Mouse (Mus musculus) neural tube, embryonic 14.5 days (tissue): ENCODE results near the gene Tk1. TPM values are rescaled to one million over a fixed set of nuclear protein-coding genes. Genes with fewer than 3 reads are reported as not detected.

Source experiments
- ATAC-seq: fragments of 200-750 bp; cut with Nextera tagmentation; 2 replicates; pipeline ENCODE4 v1.8.0; 2017; ENCODE audit warnings: low read depth, mild to moderate bottlenecking, moderate TSS enrichment, moderate library complexity
- H3K27ac ChIP-seq: fragments of 300-500 bp; sonication (generic); 2 replicates; pipeline ENCODE4 v1.5.1; 2014; ENCODE audit warnings: low read depth, mild to moderate bottlenecking, control low read depth, low read length, moderate library complexity, mixed read lengths
- H3K27me3 ChIP-seq: fragments of 300-500 bp; sonication (generic); 2 replicates; pipeline ENCODE4 v1.6.1; 2014; ENCODE audit warnings: low read length; ENCODE audit not compliant: control insufficient read depth, insufficient read depth
- H3K36me3 ChIP-seq: fragments of 300-500 bp; sonication (generic); 2 replicates; pipeline ENCODE4 v1.6.1; 2014; ENCODE audit warnings: low read length, mixed read lengths; ENCODE audit not compliant: control insufficient read depth, insufficient read depth
- H3K4me1 ChIP-seq: fragments of 300-500 bp; sonication (generic); 2 replicates; pipeline ENCODE4 v1.6.1; 2014; ENCODE audit warnings: low read length; ENCODE audit not compliant: control insufficient read depth, insufficient read depth
- H3K4me2 ChIP-seq: fragments of 300-500 bp; sonication (generic); 2 replicates; pipeline ENCODE4 v1.6.1; 2014; ENCODE audit warnings: mild to moderate bottlenecking, low read depth, low read length, control low read depth
- H3K4me3 ChIP-seq: fragments of 300-500 bp; sonication (generic); 2 replicates; pipeline ENCODE4 v1.5.1; 2014; ENCODE audit warnings: low read depth, low read length, control low read depth, mixed read lengths
- H3K9ac ChIP-seq: fragments of 300-500 bp; sonication (generic); replicated peaks from 2 replicates; pipeline ENCODE4 v1.6.1; 2014; ENCODE audit warnings: low read depth, mild to moderate bottlenecking, control low read depth, low read length, mixed read lengths
- H3K9me3 ChIP-seq: fragments of 300-500 bp; sonication (generic); 2 replicates; pipeline ENCODE4 v1.6.1; 2016; ENCODE audit warnings: low read length; ENCODE audit not compliant: control insufficient read depth
- WGBS: fragments of 180-500 bp; shearing (Covaris S2); extraction: QIAGEN DNeasy Blood & Tissue Kit; methylation state at CpG from one replicate; pipeline ENCODE4 v1.1.7; 2014; 5-methylcytosine and 5-hydroxymethylcytosine counted together
- polyA plus RNA-seq: library from polyadenylated mRNA; unstranded; fragments of >200 nt; fragmentation: Nextera tagmentation; extraction: Ambion mirVana; gene quantifications from 2 replicates; pipeline ENCODE4 v1.2.1, GENCODE M21; 2014

The Tk1 gene
- polyA plus RNA-seq, 1 experiment from 2014 or later: 6.8 TPM

DNA sequence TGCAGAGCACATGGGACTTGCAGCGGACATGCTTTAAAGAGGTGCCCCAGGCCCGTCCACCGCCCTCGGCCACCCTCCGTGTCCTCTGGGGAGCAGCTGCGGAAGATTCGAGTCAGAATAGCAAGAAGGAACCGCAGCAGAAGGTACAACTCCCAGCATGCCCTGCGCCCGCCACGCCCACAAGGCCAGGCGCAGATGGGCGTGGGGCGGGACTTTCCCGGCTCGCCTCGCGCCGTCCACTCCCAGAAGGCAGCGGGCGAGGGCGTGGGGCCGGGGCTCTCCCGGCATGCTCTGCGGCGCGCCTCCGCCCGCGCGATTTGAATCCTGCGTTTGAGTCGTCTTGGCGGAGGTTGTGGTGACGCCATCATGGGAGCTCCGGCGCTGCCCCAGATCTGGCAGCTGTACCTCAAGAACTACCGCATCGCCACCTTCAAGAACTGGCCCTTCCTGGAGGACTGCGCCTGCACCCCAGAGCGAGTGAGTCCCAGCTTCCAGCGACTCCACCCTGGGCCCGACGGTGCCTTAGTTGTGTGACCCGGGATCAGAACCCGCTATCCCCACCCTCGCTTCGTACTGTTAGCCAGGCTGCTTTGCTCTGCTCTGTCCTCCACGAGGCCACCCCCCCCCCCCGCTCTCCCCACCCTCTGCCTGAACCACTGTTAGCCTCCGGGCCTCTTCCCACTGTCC is 23.2 kb upstream of the Tk1 start, which contains the start of gene Birc5:
Gene Birc5 (plus strand): TSS at position 267 of the 687 bp plus-strand sequence.
- Histone ChIP-seq H3K4me1 (peaks cover 11% of the 10 kb centered on the region), H3K4me2 (peak within 1 kb of the TSS; percentile 83), H3K27me3 (no peaks in the 10 kb centered on the region), H3K9ac (peak within 1 kb of the TSS; percentile 76), H3K27ac (peak within 1 kb of the TSS; percentile 95), H3K4me3 (peak within 1 kb of the TSS; percentile 48), H3K36me3 (no peaks in the 10 kb centered on the region), H3K9me3 (no peaks in the 10 kb centered on the region)
- under 1% methylated on average over 45 of the region's 51 CpGs for WGBS
- ATAC-seq: peak; percentile 93

GRCm38 (mm10) chr11:117848271-117848984 is 22.5 kb upstream of the Tk1 start:
- Histone ChIP-seq H3K4me3 (peak overlapping the region; percentile 48), H3K27me3 (no peaks in the 10 kb centered on the region), H3K4me2 (peak overlapping the region; percentile 83), H3K4me1 (peaks cover 11% of the 10 kb centered on the region), H3K36me3 (no peaks in the 10 kb centered on the region), H3K9me3 (no peaks in the 10 kb centered on the region), H3K27ac (peak overlapping the region; percentile 95), H3K9ac (peak overlapping the region; percentile 76)
- WGBS: 8% methylated on average over 19 of the region's 19 CpGs
- peak; percentile 86 for ATAC-seq

- H3K4me3 ChIP-seq: no peak overlapping the region
Observed at GRCm38 (mm10) chr11:117847593-117848215, 21.8 kb upstream of the Tk1 start.

DNA sequence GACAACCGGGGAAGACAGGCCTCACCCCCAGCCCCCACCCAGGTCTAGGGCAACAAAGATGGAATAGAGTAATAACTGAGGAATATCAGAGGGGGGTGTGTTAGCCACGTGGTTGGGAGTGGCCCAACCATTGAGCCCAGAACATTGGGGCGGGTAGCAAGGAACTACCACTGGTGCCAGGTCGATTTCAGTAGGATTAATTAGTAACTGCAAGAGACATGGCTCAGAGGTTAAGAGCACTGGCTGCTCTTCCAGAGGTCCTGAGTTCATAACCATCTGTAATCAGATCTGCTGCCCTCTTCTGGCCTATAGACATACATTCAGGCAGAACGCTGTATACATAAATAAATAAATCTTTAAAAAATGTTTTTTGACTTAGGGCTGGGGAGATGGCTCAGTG is 20.7 kb upstream of the Tk1 start:
- no peak overlapping the region for H3K9ac ChIP-seq
- H3K27me3 ChIP-seq: no peaks in the 10 kb centered on the region
- peaks cover 11% of the 10 kb centered on the region for H3K4me1 ChIP-seq
- WGBS: 54% methylated on average over 5 of the region's 5 CpGs
- ATAC-seq: no peak
- H3K4me2 ChIP-seq: no peak overlapping the region
- H3K4me3 ChIP-seq: no peak overlapping the region
- H3K36me3 ChIP-seq: no peaks in the 10 kb centered on the region
- H3K27ac ChIP-seq: no peak overlapping the region
- H3K9me3 ChIP-seq: no peaks in the 10 kb centered on the region

More at GRCm38 (mm10) chr11:117847593-117848215, 21.8 kb upstream of the Tk1 start:
- peak overlapping the region; percentile 83 for H3K4me2 ChIP-seq
- H3K9me3 ChIP-seq: no peaks in the 10 kb centered on the region
- no peaks in the 10 kb centered on the region for H3K36me3 ChIP-seq
- ATAC-seq: no peak
- no peaks in the 10 kb centered on the region for H3K27me3 ChIP-seq
- 84% methylated on average over 7 of the region's 7 CpGs for WGBS
- peaks cover 11% of the 10 kb centered on the region for H3K4me1 ChIP-seq
- no peak overlapping the region; the same call in 1 of the 2 replicates for H3K9ac ChIP-seq
- peak overlapping the region; percentile 95; the same call in 1 of the 2 replicates for H3K27ac ChIP-seq

DNA sequence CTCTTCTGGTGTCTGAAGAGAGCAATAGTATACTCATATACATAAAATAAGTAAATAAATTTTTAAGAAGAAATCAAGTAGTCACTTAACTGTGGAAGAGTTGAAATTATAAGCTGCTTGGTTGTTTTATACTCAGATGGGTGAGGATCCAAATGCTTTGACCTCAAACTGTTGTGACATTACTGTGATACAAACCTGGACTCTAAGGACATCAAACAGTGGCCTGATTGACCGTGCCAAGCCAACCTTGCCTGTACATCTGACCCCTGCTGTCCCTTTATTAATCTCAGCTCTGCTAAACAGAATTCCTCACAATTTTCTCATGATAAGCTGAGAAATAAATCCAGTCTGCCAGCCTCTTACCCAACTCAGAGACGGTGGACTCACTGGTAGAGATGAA is 19.8 kb upstream of the Tk1 start:
- 79% methylated on average over 2 of the region's 2 CpGs for WGBS

DNA sequence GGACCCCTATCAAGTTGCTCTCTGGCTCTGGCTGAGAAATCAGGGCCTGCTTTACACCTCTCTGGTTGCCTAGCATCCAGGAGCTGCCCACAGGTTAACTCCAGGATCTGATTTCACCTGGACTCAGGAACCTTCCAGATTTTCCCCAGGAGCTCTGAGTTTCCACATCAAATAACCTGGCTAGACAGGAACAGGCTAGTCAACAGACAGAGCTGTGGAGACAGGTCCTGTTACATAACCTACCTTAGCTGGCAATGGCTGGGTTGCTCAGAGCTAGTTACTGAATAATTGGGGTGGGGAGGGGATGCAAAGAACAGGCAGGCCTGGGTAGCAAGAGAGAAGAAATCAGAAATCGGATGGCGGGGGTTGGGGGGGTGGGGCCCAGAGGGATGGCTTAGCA is 19.1 kb upstream of the Tk1 start:
- Histone ChIP-seq H3K4me2 (no peak overlapping the region), H3K4me1 (peaks cover 11% of the 10 kb centered on the region), H3K4me3 (no peak overlapping the region), H3K36me3 (no peaks in the 10 kb centered on the region), H3K27me3 (no peaks in the 10 kb centered on the region), H3K9me3 (no peaks in the 10 kb centered on the region), H3K9ac (no peak overlapping the region), H3K27ac (no peak overlapping the region)
- ATAC-seq: no peak
- 90% methylated on average over 2 of the region's 2 CpGs for WGBS

More for the DNA sequence above, 19.8 kb upstream of the Tk1 start:
- Histone ChIP-seq H3K9me3 (no peaks in the 10 kb centered on the region), H3K4me1 (peaks cover 11% of the 10 kb centered on the region), H3K9ac (no peak overlapping the region), H3K27me3 (no peaks in the 10 kb centered on the region), H3K4me2 (no peak overlapping the region), H3K27ac (no peak overlapping the region), H3K4me3 (no peak overlapping the region), H3K36me3 (no peaks in the 10 kb centered on the region)
- ATAC-seq: no peak

GRCm38 (mm10) chr11:117843434-117843833 is 17.5 kb upstream of the Tk1 start:
- H3K4me2 ChIP-seq: no peak overlapping the region
- no peaks in the 10 kb centered on the region for H3K27me3 ChIP-seq
- no peak overlapping the region for H3K9ac ChIP-seq
- peaks cover 6% of the 10 kb centered on the region; the same call in 1 of the 2 replicates for H3K4me1 ChIP-seq
- no peak for ATAC-seq
- no peaks in the 10 kb centered on the region for H3K36me3 ChIP-seq
- H3K4me3 ChIP-seq: no peak overlapping the region
- H3K9me3 ChIP-seq: no peaks in the 10 kb centered on the region
- WGBS: 88% methylated on average over 2 of the region's 2 CpGs
- H3K27ac ChIP-seq: no peak overlapping the region

DNA sequence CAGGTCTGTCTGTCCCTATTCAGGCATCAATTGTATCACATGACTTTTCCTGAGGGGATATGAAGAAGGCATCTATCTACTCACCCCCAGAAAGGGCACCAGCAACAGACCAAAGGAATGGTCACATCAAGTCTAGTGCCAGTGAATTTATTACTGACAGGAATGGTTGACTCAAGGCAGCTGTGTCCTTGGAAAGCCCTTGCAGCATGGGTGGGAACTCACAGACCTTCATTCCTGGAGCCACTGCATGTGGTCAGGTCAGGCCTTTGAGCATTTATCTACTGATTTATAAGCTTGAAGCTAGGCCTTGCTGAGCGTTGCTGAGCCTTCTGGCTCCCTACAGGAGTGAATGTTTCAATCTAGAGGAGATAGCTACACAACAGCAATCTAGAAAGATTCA is 15.0 kb upstream of the Tk1 start:
- no peak for ATAC-seq
- WGBS: 54% methylated on average over 1 of the region's 1 CpGs
- Histone ChIP-seq H3K4me1 (no peaks in the 10 kb centered on the region), H3K4me3 (no peak overlapping the region), H3K36me3 (no peaks in the 10 kb centered on the region), H3K27me3 (no peaks in the 10 kb centered on the region), H3K27ac (no peak overlapping the region), H3K9ac (no peak overlapping the region), H3K9me3 (no peaks in the 10 kb centered on the region), H3K4me2 (no peak overlapping the region)

- WGBS: 89% methylated on average over 1 of the region's 1 CpGs
- Histone ChIP-seq H3K4me1 (no peaks in the 10 kb centered on the region), H3K4me2 (no peak overlapping the region), H3K9me3 (no peaks in the 10 kb centered on the region), H3K36me3 (no peaks in the 10 kb centered on the region), H3K27ac (no peak overlapping the region), H3K9ac (no peak overlapping the region), H3K27me3 (no peaks in the 10 kb centered on the region), H3K4me3 (no peak overlapping the region)
- no peak for ATAC-seq
Observed at GRCm38 (mm10) chr11:117839021-117839420, 13.1 kb upstream of the Tk1 start.
